Mouse (Mus musculus): Measurements from ENCODE around the gene Tbca. TPM values are rescaled to one million over a fixed set of nuclear protein-coding genes. Genes with fewer than 3 reads are reported as not detected.

Gene Tbca
- total RNA-seq, 1 experiment, result 244 TPM

GRCm38 (mm10) chr13:94881201-94881600 is 92.5 kb downstream of the Tbca start:
- Histone ChIP-seq H3K27ac (ENCODE audit: insufficient read depth, low read depth, low read length, poor library complexity, severe bottlenecking) (no peak overlapping the region), H3K36me3 (ENCODE audit: control insufficient read depth, insufficient read depth, low read length, poor library complexity, severe bottlenecking) (no peaks in the 10 kb centered on the region), H3K9me3 (ENCODE audit: control insufficient read depth, insufficient read depth, low read depth, low read length) (no peaks in the 10 kb centered on the region), H3K4me3 (ENCODE audit: insufficient read depth in 1 of 2, low read depth in 1 of 2, low read length in 2 of 2, poor library complexity in 1 of 2, severe bottlenecking in 1 of 2) (no peak overlapping the region), H3K4me1 (ENCODE audit: control insufficient read depth in 2 of 2, insufficient read depth in 2 of 2, low read length in 2 of 2, poor library complexity in 1 of 2) (peaks cover 0 to 7% of the 10 kb centered on the region in 2 experiments; a peak in 1 of 4 replicates), H3K9ac (ENCODE audit: insufficient read depth, low read depth, low read length, poor library complexity, severe bottlenecking) (no peak overlapping the region)
- in situ Hi-C loops (cut with MboI; ENCODE audit: low sequenced_read_pairs in 2 of 2, unreplicated experiment in 2 of 2), result no loop called here
- DNase-seq (ENCODE audit: low read depth, low spot score), result no peak
- TF ChIP-seq ZC3H11A (IDR thresholded peaks at IDR 0.05; ENCODE audit: borderline replicate concordance, low read depth, low read length), result no peak
- no peak for TF ChIP-seq HCFC1 (IDR thresholded peaks at IDR 0.05; ENCODE audit: borderline replicate concordance, insufficient read depth, low read length)
- TF ChIP-seq ZNF384 (IDR thresholded peaks at IDR 0.05; ENCODE audit: low read depth, low read length), result no peak
- TF ChIP-seq CHD2 (IDR thresholded peaks at IDR 0.05; ENCODE audit: low read depth, low read length), result no peak
- TF ChIP-seq MAFK (IDR thresholded peaks at IDR 0.05; ENCODE audit: insufficient read depth, low read depth, low read length), result no peak

DNA sequence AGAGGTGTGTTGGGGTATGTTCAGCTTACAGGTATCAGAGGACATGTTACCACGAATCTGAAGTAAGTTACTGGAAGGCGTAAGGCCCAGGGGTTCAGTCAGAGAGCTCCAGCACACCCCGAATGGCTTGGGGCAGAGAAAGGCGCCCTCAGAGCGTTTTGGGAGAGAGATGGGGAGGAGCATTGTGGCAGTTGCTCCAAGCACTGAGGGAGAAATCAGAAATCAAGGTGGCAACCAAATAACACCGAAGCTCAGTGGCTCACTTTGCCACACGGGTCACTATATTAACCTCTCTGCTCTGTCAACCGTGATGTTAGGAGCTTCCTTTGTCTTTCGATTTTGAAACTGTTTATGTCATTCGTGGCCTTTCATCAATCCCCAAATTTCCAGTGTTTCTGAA is 93.5 kb downstream of the Tbca start:
- Histone ChIP-seq H3K4me3 (ENCODE audit: insufficient read depth in 1 of 2, low read depth in 1 of 2, low read length in 2 of 2, poor library complexity in 1 of 2, severe bottlenecking in 1 of 2) (no peak overlapping the region), H3K9me3 (ENCODE audit: control insufficient read depth, insufficient read depth, low read depth, low read length) (no peaks in the 10 kb centered on the region), H3K36me3 (ENCODE audit: control insufficient read depth, insufficient read depth, low read length, poor library complexity, severe bottlenecking) (no peaks in the 10 kb centered on the region), H3K4me1 (ENCODE audit: control insufficient read depth in 2 of 2, insufficient read depth in 2 of 2, low read length in 2 of 2, poor library complexity in 1 of 2) (peaks cover 0 to 7% of the 10 kb centered on the region in 2 experiments; a peak in 1 of 4 replicates), H3K9ac (ENCODE audit: insufficient read depth, low read depth, low read length, poor library complexity, severe bottlenecking) (no peak overlapping the region), H3K27ac (ENCODE audit: insufficient read depth, low read depth, low read length, poor library complexity, severe bottlenecking) (no peak overlapping the region)
- in situ Hi-C loops (cut with MboI; ENCODE audit: low sequenced_read_pairs in 2 of 2, unreplicated experiment in 2 of 2), result no loop called here
- DNase-seq (ENCODE audit: low read depth, low spot score), result no peak
- TF ChIP-seq MAFK (IDR thresholded peaks at IDR 0.05; ENCODE audit: insufficient read depth, low read depth, low read length) (no peak), ZNF384 (IDR thresholded peaks at IDR 0.05; ENCODE audit: low read depth, low read length) (no peak), HCFC1 (IDR thresholded peaks at IDR 0.05; ENCODE audit: borderline replicate concordance, insufficient read depth, low read length) (no peak), ZC3H11A (IDR thresholded peaks at IDR 0.05; ENCODE audit: borderline replicate concordance, low read depth, low read length) (no peak), CHD2 (IDR thresholded peaks at IDR 0.05; ENCODE audit: low read depth, low read length) (no peak)

- peaks cover 0 to 7% of the 10 kb centered on the region in 2 experiments; a peak in 1 of 4 replicates for H3K4me1 ChIP-seq (ENCODE audit: control insufficient read depth in 2 of 2, insufficient read depth in 2 of 2, low read length in 2 of 2, poor library complexity in 1 of 2)
- no peaks in the 10 kb centered on the region for H3K36me3 ChIP-seq (ENCODE audit: control insufficient read depth, insufficient read depth, low read length, poor library complexity, severe bottlenecking)
- peak overlapping the region; percentile 39; the same call in 1 of the 2 replicates for H3K9ac ChIP-seq (ENCODE audit: insufficient read depth, low read depth, low read length, poor library complexity, severe bottlenecking)
- in situ Hi-C loops (cut with MboI; ENCODE audit: low sequenced_read_pairs in 2 of 2, unreplicated experiment in 2 of 2), result no loop called here
- peak overlapping the region; percentile 61; a peak in 3 of 4 replicates for H3K4me3 ChIP-seq (ENCODE audit: insufficient read depth in 1 of 2, low read depth in 1 of 2, low read length in 2 of 2, poor library complexity in 1 of 2, severe bottlenecking in 1 of 2)
- no peak overlapping the region for H3K27ac ChIP-seq (ENCODE audit: insufficient read depth, low read depth, low read length, poor library complexity, severe bottlenecking)
- no peaks in the 10 kb centered on the region for H3K9me3 ChIP-seq (ENCODE audit: control insufficient read depth, insufficient read depth, low read depth, low read length)
- no peak for DNase-seq (ENCODE audit: low read depth, low spot score)
- TF ChIP-seq CHD2 (IDR thresholded peaks at IDR 0.05; ENCODE audit: low read depth, low read length) (no peak), HCFC1 (IDR thresholded peaks at IDR 0.05; ENCODE audit: borderline replicate concordance, insufficient read depth, low read length) (no peak), ZC3H11A (IDR thresholded peaks at IDR 0.05; ENCODE audit: borderline replicate concordance, low read depth, low read length) (no peak), ZNF384 (IDR thresholded peaks at IDR 0.05; ENCODE audit: low read depth, low read length) (no peak), MAFK (IDR thresholded peaks at IDR 0.05; ENCODE audit: insufficient read depth, low read depth, low read length) (no peak)
These were observed 94.0 kb downstream of the Tbca start for GRCm38 (mm10) chr13:94882711-94883145.

GRCm38 (mm10) chr13:94883163-94883965 is 94.7 kb downstream of the Tbca start:
- Histone ChIP-seq H3K36me3 (ENCODE audit: control insufficient read depth, insufficient read depth, low read length, poor library complexity, severe bottlenecking) (no peaks in the 10 kb centered on the region), H3K4me1 (ENCODE audit: control insufficient read depth in 2 of 2, insufficient read depth in 2 of 2, low read length in 2 of 2, poor library complexity in 1 of 2) (peaks cover 0 to 7% of the 10 kb centered on the region in 2 experiments; a peak in 1 of 4 replicates), H3K4me3 (ENCODE audit: insufficient read depth in 1 of 2, low read depth in 1 of 2, low read length in 2 of 2, poor library complexity in 1 of 2, severe bottlenecking in 1 of 2) (peak overlapping the region; percentile 61), H3K9ac (ENCODE audit: insufficient read depth, low read depth, low read length, poor library complexity, severe bottlenecking) (peak overlapping the region; percentile 39; the same call in 1 of the 2 replicates), H3K9me3 (ENCODE audit: control insufficient read depth, insufficient read depth, low read depth, low read length) (no peaks in the 10 kb centered on the region), H3K27ac (ENCODE audit: insufficient read depth, low read depth, low read length, poor library complexity, severe bottlenecking) (no peak overlapping the region)
- no peak for TF ChIP-seq ZNF384 (IDR thresholded peaks at IDR 0.05; ENCODE audit: low read depth, low read length)
- TF ChIP-seq MAFK (IDR thresholded peaks at IDR 0.05; ENCODE audit: insufficient read depth, low read depth, low read length), result no peak
- no peak for TF ChIP-seq HCFC1 (IDR thresholded peaks at IDR 0.05; ENCODE audit: borderline replicate concordance, insufficient read depth, low read length)
- no peak for TF ChIP-seq ZC3H11A (IDR thresholded peaks at IDR 0.05; ENCODE audit: borderline replicate concordance, low read depth, low read length)
- TF ChIP-seq CHD2 (IDR thresholded peaks at IDR 0.05; ENCODE audit: low read depth, low read length), result no peak
- DNase-seq (ENCODE audit: low read depth, low spot score), result no peak
- in situ Hi-C loops (cut with MboI; ENCODE audit: low sequenced_read_pairs in 2 of 2, unreplicated experiment in 2 of 2), result no loop called here

Data from ES-E14 (cell line).